Mouse (Mus musculus) regulatory T cell (primary cell): Measurements from ENCODE around the gene Gm20388.

ENCODE experiments used
- in situ Hi-C: fragments of 300-600 bp; cut with MboI, MseI; formaldehyde crosslinking; loops from one replicate; pipeline ENCODE4 v1.15.1; 2025; ENCODE audit warnings: high pct_unique_total_duplicates

Gm20388 gene

DNA sequence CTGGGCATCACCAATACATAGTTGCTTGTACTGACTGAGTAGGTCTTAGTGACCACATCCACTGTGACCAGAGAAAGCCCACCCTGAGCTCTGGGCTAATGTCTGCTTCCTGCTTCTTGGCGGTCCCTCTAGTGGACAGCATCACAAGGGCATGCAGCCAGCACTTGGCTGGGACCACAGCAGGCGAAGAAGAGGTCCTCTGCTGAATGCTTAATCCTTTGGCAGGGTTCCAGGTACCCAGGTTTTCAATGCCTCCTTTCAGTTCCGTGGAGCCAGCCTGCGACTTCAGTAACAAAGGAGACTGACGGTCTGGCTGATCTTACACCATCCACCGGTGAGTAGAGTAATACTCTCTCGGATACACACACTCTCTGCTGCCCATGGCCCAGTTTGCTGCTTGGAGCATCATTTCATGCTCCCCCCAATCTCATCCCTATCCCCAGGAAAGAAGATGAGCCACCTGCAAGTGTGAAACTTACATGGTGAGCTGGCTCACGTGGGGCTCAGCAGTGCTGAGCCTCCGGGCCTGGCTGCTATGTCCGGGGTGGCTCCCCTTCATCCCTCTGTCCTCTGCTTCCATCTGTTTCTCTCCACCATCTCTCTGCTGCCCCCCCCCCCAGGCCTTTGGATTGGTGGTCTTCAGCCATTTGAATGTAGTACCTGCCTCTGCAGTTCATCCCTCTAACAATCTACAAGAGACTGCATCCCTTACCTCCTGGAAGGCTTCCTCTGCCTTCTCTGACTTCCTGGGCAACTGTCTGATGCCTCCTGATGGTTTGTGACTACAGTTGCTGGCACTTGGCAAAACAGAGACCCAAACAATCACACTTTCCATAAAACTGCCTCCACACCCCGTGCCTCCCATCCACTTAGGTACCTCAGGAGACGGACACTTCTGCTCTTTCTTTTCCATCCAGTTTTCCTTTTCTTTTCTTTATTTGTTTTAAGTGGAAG is 2025.0 kb downstream of the Gm20388 start:
- in situ Hi-C loops: no loop called here

DNA sequence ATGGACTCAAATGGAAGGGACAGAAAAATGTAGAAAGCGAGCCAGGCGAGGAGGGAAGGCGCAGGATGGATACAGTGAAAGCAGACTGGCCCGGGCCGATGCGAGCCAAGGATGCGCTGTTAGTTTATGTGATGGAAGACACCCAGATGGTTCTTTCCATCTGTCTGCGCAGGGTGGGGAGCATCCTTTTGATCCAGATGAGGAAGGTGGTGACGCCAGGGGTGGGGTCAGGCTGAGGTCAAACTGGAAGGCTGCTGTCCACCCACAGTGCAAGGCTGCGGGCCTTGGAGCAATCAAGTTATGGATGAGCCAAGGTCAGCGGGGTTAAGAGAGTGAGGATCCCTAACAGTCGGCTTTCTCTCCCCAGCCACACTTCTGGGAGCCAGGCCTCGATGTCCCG is 2025.8 kb downstream of the Gm20388 start:
- in situ Hi-C loops: no loop called here

DNA sequence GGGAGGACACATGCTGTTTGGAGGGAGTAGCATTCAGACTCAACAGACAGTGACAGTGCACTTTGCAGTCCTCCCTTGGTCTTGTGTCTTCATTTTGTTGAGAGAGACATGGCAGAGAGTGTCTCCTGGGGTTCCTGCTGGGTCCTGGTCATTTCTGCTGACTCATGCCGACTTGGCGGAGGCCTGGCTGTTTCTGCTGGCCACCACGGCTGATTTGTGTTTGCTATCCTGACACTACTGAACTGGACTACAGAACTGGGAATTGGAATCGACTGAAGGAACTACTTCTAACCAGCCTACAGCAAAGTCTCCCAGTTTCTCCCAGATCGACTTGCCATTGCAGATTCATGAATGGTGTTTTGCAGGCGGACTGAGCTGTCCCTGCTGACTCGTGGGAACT is 2028.1 kb downstream of the Gm20388 start:
- in situ Hi-C loops: no loop called here

DNA sequence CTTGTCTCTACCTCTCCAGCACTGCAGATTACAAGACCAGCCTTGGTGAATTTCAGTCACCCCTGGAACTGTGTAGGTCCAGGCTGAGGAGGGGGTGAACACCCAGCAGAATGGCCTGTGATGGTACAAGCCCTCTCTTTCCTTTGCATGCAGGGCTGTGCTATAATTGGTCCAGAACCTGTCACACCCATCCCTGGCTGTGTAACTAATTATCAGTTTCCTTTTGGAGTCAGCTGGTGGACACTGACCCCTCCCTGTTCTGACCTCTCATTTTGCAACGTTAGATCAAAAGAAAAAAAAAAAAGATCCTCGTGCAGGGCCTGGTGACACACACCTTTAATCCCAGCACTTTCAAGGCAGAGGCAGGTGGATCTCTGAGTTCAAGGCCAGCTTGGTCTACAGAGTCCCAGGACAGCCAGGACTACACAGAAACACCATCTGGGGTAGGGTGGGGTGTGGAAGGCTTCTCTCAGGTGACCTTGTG is 2032.5 kb downstream of the Gm20388 start:
- in situ Hi-C loops: no loop called here

DNA sequence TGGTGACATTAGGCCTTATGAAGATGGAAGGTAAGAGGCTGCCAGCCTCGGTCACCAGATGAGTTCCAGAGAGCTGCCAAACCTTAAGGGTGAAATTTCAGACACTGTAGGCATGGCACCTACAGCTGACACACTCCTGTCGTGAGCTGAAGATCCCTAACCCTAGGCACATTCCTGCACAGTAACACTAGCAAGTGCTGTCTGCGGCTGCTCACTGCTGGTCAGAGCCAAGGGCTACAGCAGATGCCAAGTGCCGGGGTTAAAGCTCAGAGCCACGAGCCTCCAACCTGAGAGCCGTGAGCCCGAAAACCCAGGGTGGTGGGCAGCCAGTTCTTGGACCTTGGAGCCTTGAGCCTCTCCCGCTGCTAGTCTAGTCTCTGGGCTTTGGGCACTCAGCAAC is 2033.1 kb downstream of the Gm20388 start:
- in situ Hi-C loops: no loop called here

DNA sequence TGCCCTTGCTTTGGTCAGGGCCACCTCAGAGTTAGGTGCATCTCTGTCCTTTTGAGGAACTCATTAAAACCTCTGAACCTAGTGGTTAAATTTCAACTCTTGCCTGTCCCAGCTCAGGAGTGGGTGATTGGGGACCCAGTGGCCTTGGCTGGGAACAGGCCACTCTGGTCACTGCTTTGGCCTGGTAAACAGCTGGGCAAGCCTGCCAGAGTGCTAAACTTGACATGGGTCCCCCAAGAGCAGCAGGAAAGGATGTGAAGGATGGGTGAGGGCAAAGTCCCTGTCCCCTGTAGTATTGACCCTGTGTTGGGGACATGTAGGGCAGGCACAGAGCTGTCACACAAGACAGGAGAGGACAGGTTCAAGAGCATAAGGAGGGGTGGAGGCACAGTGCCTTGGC is 2034.2 kb downstream of the Gm20388 start, which contains the start of gene Car5a:
TSS of gene Car5a (minus strand) at position 74 of the 400 bp plus-strand sequence.
- in situ Hi-C loops: loop anchor here (5.0 kb wide), 1 partner anchor 33 kb away; no protein-coding TSS in a partner anchor

DNA sequence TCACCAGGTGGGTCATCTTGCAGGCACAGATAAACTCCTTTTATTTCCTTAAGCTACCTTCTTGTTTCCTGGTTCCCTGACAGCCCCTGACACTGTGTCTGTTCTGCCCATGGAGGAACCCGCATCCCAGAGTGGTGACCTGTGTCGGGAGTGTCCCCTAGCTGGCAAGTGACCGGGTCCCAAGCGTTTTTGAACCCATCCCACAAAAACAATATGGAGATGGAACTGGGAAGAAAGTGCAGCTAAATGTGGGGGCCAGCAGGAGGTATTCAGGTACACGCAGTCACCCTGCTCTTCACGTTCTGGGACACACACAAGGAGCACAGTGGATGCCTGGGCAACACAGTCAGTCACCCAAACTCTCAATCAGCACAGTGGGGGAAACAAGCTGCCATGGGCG is 2035.7 kb downstream of the Gm20388 start:
- in situ Hi-C loops: loop anchor here (5.0 kb wide), 1 partner anchor 34 kb away; no protein-coding TSS in a partner anchor

DNA sequence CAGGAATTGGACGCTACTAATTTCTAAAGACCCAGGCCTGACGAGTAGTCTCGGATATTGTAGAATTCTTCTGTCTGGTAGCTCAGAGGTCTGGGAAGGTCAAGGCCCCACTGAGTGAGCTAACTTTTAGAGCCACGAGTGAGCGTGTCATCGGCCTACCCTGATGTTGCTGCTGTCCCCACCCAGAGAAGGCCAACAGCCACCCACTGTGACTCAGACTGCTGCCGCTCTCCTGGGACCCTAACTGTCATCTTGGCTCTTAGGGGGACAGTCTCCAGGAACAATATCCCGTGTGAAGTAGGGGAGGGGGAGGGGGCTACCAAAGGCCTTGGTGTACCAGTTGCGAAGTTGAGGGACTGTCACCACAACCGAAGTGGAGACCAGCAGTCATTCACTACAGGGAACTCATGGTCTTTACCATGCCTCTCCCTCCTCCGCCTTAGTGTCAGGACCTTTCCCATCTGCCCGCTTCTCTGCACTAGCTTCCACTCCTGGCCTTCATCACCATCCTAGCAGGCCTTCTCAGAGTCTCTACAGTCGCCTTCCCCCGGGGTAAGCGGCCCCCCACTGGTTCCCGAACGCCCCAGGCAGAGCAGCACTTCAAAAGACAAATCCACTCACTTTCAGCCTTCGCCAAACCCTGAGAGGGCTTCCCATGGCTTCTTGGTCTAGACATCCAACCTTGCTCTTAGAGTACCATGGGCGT is 2036.6 kb downstream of the Gm20388 start:
- in situ Hi-C loops: loop anchor here (5.0 kb wide), 1 partner anchor 35 kb away; no protein-coding TSS in a partner anchor

DNA sequence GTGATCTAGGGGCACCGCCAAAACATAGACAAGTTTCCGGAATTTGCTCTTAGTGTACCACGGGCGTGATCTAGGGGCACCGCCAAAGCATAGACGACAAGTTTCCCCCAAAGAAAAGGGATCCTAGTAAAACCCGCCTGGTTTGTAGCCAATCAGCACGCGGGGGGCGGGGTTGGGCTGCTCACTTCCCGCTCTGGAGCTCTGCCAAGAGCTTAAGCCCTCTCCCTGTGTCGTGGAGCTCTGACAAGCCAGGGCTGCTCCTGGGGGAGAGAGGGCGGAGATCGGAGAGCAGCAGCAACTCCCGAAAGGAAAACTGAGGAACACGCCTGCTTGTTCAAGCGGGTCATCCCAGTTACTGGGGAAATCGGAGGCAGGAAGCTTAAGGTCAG is 2037.1 kb downstream of the Gm20388 start:
- in situ Hi-C loops: loop anchor here (5.0 kb wide), 1 partner anchor 35 kb away; no protein-coding TSS in a partner anchor

DNA sequence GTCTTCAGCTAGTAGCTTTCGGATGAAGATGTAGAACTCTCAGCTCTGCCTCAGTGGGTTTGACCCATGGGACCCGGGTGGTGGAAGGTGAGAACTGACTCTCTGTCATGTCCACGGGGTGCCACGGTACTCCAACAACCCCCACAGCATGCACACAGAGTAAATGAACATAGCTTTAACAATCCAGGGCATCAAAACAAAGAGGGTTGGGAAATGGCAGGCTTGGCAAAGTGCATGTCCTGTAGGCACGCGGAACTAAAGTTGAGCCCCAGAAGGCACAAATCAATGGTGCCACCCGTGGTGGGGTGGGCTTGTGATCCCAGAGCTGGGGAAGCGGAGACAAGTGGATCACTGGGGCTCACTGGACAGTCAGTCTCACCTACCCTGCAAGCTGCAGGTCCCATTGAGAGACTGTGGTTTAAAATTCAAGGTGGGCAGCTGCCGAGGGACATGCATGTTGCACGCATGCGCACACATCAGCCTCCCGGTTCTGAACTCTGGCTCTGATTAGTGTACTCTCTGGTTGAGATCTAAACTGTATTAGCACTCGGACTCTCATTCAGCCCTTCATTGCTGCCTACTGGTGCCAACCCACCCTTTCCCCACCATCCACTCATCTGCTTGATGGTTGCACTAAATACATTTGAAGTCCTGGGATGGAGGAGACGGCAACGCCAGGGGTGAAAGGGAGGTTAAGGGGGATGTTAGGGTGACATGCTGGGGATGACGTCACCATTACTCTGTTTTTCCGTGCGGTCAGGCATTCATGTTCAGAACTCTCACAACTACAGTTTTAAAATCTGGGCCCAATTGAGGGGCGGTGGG is 2037.9 kb downstream of the Gm20388 start:
- in situ Hi-C loops: loop anchor here (5.0 kb wide), 1 partner anchor 36 kb away; no protein-coding TSS in a partner anchor

DNA sequence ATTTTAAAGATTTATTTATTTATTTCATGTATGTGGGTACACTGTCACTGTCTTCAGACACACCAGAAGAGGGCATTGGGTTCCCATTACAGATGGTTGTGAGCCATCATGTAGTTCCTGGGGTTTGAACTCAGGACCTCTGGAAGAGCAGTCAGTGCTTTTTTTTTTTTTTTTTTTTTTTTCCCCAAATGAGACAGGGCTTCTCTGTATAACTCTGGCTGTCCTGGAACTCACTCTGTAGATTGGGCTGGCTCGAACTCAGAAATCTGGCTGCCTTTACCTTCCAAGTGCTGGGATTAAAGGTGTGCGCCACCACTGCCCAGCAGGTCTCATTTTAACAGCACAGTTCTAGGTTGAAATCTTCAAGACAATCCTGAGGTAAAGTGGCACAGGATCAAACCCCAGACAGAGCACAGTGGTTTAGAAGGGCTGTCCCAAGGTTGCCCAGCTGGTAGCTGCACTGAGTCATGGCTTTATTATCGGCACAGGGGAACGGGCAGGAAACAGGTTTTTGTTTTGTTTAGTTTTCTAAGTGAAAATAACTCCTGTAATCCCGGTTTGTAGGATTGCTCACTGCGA is 2038.7 kb downstream of the Gm20388 start, which contains the start of gene Banp:
TSS of gene Banp (plus strand) at position 529 of the 579 bp plus-strand sequence.
- in situ Hi-C loops: loop anchor here (5.0 kb wide), 1 partner anchor 37 kb away; no protein-coding TSS in a partner anchor

DNA sequence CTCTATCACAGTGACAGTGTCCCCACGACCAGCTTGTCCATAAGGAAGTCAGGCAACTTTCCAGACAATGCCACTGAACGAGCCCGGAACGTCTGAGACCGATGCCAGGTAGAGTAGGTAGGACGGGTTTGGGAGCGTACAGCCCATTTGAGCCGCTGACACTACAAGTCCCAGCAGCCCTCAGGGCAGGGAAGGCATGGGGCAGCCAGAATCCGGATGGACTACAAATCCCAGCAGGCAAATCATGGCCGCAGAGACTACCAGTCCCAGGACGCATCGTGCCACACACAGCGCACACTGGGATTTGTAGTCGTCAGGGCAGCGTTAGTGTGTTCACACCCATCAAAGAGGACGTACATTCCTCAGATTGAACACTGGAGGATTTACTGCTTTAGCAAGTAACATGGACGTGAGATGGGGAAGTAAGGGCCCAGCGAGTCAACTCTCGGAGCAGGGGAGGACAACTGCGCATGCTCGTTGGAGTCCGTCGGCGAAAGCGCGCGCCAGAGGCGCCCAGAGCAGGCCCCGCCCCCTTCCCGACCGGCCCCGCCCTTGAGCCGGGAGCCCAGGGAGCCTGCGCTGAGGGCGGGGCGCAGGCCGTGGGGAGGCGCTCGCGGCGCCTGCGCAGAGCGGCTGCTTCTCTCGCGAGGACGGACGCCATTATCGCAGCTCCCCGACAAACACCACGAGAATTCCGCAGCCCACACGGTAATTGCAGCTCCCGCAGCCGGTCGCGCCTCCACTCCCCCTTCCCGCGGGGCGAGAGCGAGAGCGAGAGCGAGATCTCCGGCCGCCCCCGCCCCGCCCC is 2039.5 kb downstream of the Gm20388 start:
- in situ Hi-C loops: loop anchor here (5.0 to 10.0 kb wide), 3 partner anchors 38 to 1245 kb away; partner anchors contain the start of gene Zc3h18

DNA sequence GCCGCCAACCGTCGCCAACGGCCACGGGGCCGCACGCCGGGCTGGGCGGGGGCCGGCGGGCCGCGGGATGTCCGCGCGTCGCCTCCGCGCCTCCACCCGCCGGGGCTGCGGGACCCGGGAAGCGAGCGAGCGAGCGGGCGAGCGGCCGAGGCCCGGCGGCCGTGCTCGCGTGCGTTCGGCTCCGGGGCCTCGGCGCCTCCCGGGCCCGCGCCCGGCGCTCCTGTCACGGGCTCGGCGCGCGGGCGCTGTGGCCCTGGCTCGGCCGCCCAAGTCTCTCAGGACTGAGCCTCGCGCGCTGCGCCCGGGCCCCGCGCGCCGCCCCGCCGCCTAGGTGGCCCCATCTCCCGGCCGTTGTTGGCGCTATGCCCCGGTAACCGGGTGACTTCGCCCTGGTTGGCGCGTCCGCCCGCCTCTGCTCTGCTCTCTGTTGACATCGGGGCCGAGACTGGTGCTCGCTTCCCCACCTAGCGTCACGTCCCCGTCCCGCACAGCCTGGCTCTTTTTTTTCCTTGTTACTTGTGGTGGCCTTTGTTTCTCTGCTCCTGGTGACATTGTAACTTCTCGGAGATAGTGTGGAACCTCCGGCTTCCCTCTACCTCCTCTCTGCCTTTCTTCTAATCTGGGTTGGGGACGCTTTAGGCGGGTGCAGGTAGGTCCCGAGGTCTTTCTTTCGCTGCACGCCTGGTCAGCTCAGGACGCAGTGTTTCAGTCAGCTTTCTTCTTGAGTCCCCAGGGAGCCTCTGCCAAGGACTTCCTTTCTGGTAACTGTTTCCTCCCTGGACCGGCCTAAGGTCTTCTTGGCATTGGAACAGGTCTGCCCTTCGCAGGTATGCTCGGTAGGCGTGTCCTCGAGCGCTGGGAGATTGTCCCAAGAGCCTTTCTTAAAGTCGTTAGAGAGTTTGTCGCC is 2040.4 kb downstream of the Gm20388 start:
- in situ Hi-C loops: loop anchor here (10.0 kb wide), 2 partner anchors 424 to 1244 kb away; partner anchors contain the start of gene Zc3h18

DNA sequence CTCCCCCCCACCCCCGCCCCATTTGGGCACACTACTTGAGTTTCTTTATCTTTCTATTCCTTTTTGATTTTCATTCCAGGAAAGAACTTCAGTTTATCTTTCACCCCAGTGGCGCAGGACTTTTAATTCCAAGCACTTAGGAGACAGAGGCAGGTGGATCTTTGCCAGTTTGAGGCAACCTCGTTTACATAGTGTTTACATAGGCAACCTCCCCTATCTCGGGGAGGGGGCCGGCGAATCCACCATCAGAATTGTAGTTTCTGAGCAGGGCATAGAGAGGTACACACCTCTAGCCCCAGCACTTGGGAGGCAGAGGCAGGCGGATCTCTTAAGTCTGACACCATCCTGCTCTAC is 2041.0 kb downstream of the Gm20388 start:
- in situ Hi-C loops: loop anchor here (10.0 kb wide), 2 partner anchors 423 to 1243 kb away; partner anchors contain the start of gene Zc3h18

DNA sequence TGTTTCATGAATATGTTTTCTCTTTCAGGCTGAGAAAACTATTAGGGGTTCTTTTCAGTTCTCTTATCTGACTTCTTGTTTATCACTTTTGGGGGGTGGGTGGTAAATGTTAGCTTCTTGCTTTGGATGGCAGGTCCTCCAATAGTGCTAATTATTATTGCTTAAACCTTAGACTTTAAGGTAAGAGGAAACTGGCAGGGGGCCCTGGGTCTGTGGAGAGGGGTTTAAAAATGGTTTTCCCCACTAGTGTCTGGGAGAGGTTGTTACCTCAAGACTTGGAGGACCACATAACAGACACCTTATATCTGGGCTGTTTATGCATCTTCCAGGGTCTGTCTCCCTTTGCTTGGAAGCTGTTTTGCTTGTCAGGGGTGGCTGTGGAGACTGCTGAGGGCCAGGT is 2041.5 kb downstream of the Gm20388 start:
- in situ Hi-C loops: loop anchor here (10.0 kb wide), 2 partner anchors 423 to 1243 kb away; partner anchors contain the start of gene Zc3h18

DNA sequence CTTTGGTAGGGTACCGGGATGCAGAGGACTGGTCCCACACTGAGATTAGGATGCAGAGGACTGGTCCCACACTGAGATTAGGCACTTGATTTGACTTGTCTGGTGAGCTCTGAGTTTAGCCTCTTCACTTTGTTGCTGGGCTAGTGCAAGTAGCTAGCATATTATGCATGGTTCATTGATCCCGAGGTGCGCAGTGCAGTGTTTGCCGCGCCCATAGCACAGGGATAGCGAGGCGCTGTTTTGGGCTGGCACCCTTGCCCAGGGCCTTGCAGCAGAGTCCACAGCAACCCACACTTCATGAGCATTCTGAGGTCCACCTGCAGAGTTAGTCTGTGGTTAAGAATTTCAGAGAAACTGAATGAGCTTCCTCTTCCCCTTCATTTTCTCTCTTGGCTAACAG is 2042.2 kb downstream of the Gm20388 start:
- in situ Hi-C loops: loop anchor here (10.0 kb wide), 2 partner anchors 422 to 1242 kb away; partner anchors contain the start of gene Zc3h18

DNA sequence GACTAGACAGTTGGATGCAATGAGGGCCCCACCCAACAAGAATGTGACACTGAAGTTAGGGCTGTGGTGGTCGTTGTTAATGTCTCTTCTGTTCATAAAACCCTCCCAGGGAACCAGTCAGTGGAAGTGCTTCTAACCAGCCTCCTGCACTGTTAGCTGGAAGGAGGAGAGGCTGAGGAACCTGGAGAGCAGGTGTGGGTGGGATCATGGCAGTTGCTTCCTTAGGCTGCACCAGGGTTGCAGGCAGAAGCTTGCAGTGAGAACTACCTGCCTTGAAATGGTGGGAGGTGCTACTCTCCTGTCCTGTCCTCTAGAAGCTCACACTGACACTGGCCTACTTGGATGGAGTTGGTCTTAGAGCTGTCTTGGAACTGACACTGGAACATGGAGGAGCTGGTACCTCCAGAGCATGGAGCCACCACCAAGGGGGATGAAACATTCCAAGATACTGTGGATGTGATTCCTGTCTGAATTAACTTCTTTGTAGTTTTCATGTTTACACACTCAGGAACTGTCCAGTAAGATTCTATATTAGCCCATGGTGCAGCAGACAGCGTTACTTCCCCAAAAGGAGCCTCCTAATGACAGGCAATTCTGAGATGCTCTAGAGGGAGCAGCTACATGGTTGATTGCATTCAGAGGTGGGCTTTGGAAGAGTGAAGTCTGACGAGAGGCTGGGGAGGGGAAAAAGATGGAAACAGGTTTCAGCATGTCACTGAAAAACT is 2043.3 kb downstream of the Gm20388 start:
- in situ Hi-C loops: loop anchor here (10.0 kb wide), 2 partner anchors 421 to 1241 kb away; partner anchors contain the start of gene Zc3h18
